Mouse (Mus musculus): ENCODE results near the gene Fkbp11. TPM values are rescaled to one million over a fixed set of nuclear protein-coding genes. Genes with fewer than 3 reads are reported as not detected.
"Not testable (repeated sequence)": the region's sequence is repeated elsewhere in the genome, so short reads cannot be mapped to it uniquely, and the experiment has no call there.

Gene Fkbp11
- total RNA-seq (2021) = 10 to 100 TPM; 15.9 to 19.1 TPM
- long read RNA-seq, experiment 1, transcript Fkbp11-201 (6 exons, 734 nt) = major isoform, 17 of 22 reads
- long read RNA-seq, experiment 1, partial matches to known transcripts = 3 of 22 reads
- long read RNA-seq, experiment 1, other reads (novel, unspliced or antisense) = 2 of 22 reads
- long read RNA-seq, experiment 2, transcript Fkbp11-201 (6 exons, 734 nt) = major isoform, 10 of 10 reads
- long read RNA-seq, experiment 2, partial matches to known transcripts = 0 of 10 reads
- long read RNA-seq, experiment 2, other reads (novel, unspliced or antisense) = 0 of 10 reads

- DNase-seq (ENCODE audit: low spot score in 2 of 2) = peak in 1 of 2 experiments; percentile 51
Observed at GRCm38 (mm10) chr15:98727443-98728321, at the start of gene Fkbp11. TSS of gene Fkbp11 (minus strand) at chr15:98728198.

GRCm38 (mm10) chr15:98777762-98778161, 49.8 kb upstream of the Fkbp11 start, which contains the start of gene Wnt10b:
TSS of gene Wnt10b (minus strand) at chr15:98778150.
- no peak for DNase-seq (ENCODE audit: low spot score in 2 of 2)

DNA sequence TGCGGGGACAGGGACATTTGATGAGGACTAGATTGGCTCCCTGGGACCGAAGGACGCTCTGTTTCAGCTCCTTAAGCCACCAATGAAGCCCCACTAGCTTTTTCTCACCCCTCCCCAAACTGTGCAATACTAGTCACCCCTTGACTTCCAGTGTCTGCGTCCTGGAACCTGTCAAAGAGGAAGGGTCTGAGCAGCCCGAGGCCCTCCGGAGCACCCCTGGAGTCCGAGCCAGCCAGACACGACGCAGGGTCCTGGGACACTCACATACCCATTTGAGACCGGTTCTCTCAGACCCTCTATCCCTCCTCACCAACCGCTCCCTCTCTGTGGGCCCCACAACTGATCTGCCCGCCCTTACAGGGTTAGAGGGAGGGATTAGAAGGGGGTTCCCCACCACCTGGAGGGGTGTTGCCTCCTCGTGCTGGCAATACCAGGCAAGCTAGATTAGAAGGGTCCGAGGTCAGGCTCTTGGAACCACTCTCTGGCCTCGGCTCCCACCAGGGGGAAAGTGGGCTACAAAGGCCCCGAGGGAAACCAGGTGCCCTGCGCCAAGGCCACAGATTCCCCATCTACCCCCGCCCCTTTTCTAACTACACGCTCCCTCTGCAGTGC, 49.1 kb upstream of the Fkbp11 start:
- no peak for DNase-seq (ENCODE audit: low spot score in 2 of 2)

DNA sequence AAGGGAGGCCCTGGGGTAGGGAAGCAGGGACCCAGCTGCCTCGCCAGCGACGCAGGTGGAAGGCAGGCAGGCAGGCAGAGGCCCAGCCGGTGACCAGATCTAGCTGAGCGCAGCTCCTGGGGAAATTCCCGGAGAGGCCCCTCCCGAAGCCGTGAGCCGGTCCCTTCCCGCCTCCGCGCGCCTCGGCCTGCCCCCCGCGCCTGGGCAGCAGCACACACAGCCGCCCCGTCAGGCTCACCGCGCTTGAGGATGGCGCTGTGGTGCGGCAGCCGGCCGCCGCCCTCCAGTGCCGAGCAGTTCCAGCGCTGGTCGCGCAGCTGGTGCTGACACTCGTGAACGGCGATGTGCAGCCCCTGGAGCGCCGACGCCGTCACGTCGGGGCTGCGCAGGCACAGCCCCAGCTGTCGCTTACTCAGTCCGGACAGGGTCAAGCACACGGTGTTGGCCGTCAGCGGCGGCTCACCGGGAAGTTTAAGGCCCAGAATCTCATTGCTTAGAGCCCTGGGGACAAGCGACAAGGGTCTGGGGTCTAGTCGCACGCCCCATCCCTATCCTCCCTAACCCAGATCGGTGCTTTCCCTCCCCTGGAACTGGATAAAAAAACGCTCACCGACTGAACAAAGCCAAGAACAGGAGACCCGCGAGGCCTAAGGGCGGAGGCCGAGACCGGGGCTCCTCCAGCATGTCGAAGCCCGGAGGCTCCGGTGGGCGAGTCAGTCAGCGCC, 48.4 kb upstream of the Fkbp11 start:
- DNase-seq (ENCODE audit: low spot score in 2 of 2) = no peak

- DNase-seq (ENCODE audit: low spot score in 2 of 2) = no peak
Observed at GRCm38 (mm10) chr15:98775533-98775932, 47.5 kb upstream of the Fkbp11 start.

DNA sequence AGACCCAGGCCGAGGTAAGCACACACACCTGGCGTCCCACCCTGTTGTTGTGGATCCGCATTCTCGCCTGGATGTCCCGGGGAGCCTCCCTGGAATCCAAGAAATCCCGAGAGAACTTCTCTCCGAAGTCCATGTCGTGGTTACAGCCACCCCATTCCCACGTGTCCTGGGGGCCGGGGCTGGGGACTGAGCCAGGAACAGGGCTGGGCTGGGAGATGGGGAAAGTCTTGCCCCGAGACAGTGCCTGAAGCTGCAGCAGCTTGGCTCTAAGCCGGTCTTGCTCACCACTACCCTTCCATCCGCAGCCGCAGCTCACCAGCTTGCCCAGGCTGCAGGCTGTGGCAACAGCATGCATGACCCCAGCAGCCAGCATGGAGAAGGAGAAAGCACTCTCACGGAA, 46.1 kb upstream of the Fkbp11 start:
- no peak for DNase-seq (ENCODE audit: low spot score in 2 of 2)

GRCm38 (mm10) chr15:98772511-98773211, 44.7 kb upstream of the Fkbp11 start:
- no peak for DNase-seq (ENCODE audit: low spot score in 2 of 2)

DNA sequence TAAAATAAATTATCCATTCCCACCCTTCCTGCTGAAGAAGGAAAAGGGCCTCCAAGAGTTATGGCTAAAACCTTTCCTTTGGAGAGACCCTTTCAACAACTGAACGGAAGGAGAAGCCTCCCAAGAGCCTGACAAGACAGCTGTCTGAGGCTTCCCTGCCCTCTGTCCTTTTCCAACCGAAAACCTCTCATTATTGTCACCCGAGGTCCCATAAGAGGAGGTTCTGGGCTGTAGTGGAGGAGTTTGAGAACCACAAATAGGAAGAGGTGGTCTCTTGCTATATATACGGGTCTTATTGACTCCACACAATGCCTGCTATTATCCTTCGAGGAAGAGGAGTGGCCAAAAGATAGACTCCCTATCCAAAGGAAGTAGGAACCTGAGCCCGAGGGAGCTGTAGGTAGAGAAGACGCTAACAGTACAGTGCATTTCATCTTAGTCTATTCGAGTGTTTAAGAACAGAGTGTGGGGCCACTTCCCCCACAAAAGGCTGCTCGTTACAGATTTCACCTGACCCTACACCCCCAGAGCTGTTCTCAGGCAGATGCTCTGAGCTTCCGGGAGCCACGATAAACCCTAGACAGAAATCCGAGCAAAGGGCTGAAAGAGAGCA, 43.9 kb upstream of the Fkbp11 start:
- no peak for DNase-seq (ENCODE audit: low spot score in 2 of 2)

- DNase-seq (ENCODE audit: low spot score in 2 of 2) = no peak
Observed at GRCm38 (mm10) chr15:98768259-98768658, 40.3 kb upstream of the Fkbp11 start.

GRCm38 (mm10) chr15:98765929-98766328, 37.9 kb upstream of the Fkbp11 start:
- no peak for DNase-seq (ENCODE audit: low spot score in 2 of 2)

DNA sequence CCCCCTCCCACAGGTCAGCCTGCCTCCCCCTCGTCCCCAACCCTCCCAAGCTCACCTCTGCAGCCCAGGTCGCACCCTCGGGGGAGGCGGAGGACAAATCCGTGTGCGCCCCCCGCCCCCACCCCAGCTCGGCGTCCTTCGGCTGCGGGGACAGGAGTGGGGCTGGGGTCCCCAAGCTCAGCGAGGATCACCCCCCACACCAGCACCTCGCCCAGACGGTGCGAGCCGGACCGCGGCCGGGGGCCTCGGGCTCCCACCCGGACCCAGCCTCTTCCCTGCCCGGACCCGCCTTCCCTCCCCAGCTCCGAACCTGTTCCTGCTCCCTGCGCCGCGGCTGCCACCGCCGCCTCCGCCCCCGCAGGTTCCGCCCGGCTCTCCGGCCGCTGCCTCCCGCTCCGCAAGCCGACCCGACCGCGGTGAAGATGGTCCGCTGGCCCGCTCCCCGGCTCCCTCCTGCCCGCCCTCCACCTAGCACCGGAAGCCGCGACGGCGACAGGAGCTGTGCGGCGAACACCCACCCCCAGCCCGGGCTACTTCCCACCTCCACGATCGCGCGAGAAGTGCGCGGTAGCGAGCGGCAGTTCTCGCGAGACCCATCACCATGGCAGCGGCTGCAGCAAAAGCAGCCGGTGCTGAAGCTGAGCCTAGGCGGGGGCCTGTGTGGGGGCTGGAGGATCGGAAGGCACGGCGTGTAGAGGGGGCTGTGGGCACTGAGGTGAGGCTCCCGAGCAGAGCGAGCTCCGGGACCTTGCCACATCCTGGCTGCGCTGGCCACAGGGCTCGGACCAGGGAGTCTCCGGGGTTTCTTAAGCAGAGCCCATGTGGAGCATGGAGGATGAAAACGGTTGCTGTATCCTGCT, 34.9 kb upstream of the Fkbp11 start, which contains the start of gene Arf3:
Arf3 (minus strand) TSS at position 545 of the 860 bp plus-strand sequence.
- DNase-seq (ENCODE audit: low spot score in 2 of 2) = peak; percentile 92 to 94

DNA sequence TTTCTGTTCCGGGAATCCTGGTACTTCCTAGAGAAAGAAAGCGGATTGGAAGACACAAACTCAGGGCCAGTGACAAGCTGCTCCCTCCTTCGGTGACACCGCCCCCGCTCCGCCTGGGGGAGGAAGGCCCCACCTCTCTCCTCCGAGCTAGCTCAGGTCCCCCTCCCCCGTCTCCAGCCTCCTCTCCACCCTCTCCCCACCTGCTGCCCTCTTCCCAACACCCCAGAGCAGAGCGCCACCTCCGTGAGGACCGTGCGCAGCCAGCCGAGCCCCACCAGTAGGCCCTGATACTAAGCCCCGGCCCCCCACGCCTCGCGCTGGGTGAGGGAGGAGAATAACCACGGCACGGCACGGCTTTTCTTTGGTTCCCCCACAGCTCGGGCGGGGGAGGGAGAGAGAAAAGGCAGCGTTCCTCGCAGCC, 34.2 kb upstream of the Fkbp11 start:
- peak; percentile 41 to 71 for DNase-seq (ENCODE audit: low spot score in 2 of 2)

DNA sequence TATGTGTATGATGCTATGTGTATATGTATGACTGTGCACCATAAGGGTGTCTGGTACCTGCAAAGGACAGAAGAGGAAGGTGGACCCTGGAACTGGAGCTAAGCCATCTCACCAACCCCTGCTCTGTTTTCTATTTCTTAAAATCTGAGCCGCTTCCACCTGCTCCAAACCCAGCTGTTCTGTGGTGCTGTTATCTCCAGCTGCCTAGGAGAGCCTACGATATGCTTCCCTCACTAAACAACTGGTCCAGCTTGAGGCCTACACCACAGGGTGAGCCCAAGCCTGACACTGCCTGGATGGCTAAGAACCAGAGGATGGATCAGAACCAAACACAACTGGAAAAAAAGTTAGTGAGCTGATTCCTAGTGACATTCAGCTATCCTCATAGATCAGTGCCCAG, 26.1 kb upstream of the Fkbp11 start:
- no peak for DNase-seq (ENCODE audit: low spot score in 2 of 2)

DNA sequence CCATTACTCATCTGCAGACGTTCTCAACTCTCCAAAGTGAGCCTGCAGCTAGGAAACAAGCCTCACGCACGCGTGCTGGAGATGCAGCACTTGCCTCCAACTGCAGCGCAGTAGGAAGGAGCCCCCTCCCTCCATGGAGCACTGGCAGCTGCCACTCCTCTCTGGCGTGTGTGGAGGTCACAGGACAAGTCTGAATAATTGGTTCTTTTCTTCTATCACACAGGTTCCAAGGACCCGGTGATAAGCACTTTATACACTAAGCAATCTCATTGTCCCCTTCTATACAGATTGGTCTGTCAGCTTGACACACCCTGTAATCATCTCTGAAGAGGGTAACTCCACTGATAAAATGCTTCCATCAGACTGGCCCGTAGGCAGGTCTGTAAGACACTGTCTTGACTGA, 25.0 kb upstream of the Fkbp11 start:
- no peak for DNase-seq (ENCODE audit: low spot score in 2 of 2)

DNA sequence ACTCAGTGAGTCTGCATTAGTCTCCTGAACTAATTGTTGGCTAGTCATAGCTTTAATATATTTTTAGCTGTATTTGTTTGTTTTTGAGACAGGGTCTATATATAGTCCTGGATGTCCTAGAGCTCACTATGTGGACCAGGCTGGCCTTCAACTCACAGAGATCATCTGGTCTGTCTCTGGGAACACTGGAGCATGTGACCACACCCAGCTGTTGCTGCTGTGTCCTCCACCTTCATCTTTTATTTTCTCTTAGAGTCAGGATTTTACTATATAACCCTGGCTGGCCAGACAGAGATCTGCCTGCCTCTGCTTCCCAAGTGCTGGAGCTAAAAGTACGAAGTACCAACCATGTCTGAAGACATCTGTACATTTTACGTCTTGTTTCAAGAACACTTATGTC, 21.1 kb upstream of the Fkbp11 start:
- DNase-seq (ENCODE audit: low spot score in 2 of 2) = no peak

DNA sequence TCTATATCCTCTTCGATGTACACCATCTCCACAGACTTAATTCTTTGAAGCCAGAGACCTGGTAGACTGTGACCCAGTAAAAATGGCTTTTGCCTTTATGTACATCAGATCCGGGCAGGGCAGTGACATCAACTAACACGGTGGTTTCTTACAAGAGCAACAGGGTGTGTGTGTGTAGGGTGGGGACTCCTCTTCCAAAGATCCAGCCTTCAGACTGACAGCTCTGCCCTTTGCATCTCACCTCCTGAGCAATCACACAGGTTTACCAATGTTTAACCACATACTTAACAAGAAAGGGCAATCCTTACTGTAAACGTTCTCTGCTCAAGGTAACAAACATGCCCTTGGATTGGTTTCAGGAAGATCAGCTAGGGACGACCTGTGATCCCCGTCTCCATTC, 19.3 kb upstream of the Fkbp11 start:
- DNase-seq (ENCODE audit: low spot score in 2 of 2) = no peak

DNA sequence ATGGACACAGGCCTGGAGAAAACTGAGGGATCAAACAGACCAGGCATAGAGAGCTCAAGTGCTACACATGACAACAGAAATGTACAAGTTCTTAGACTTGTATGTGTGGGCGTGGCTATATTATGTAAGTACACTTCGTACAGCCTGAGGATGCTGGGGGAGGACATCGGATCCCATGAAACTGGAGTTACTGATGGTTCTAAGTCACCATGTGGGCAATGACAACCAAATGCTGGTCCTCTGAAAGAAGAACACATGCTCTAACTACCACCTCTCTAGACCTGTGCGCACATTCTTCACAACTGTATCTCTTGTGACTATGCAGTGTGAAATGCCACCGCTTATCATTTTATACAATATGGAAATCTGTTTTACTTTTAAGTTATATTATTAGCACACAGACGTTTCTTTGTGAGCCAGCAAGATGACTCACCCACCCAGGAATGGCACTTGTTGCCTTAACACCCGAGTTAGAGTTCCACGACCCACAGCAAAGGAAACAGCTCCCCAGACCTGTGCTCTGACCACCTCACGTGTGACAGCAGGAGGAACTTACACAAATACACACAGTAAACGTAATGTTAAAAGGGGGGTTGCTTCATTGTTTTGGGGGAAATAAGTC, 18.5 kb upstream of the Fkbp11 start:
- DNase-seq (ENCODE audit: low spot score in 2 of 2) = no peak

DNA sequence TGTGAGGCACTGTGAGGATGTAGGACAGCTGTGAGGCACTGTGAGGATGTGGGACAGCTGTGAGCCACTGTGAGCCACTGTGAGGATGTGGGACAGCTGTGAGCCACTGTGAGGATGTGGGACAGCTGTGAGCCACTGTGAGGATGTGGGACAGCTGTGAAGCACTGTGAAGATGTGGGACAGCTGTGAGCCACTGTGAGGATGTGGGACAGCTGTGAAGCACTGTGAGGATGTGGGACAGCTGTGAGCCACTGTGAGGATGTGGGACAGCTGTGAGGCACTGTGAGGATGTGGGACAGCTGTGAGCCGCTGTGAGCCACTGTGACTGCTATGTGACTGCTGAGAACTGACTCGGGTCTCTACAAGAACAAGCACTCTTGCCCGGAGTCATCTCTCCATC, 15.9 kb upstream of the Fkbp11 start:
- not testable (repeated sequence) for DNase-seq (ENCODE audit: low spot score in 2 of 2)

Data from adrenal gland, postnatal 4 days (tissue).